Mouse (Mus musculus) hindbrain, embryonic 12.5 days (tissue): Measurements from ENCODE around the gene Cdhr1. TPM values are rescaled to one million over a fixed set of nuclear protein-coding genes. Genes with fewer than 3 reads are reported as not detected.
"Not testable (repeated sequence)": the region's sequence is repeated elsewhere in the genome, so short reads cannot be mapped to it uniquely, and the experiment has no call there.

ENCODE experiments used
- ATAC-seq: fragments of 200-750 bp; cut with Nextera tagmentation; 2 replicates; pipeline ENCODE4 v1.8.0; 2017; ENCODE audit warnings: moderate TSS enrichment; ENCODE audit not compliant: low FRiP score
- H3K27ac ChIP-seq: fragments of 300-500 bp; sonication (generic); 2 replicates; pipeline ENCODE4 v1.5.1; 2016; ENCODE audit warnings: mild to moderate bottlenecking
- H3K27me3 ChIP-seq: fragments of 300-500 bp; sonication (generic); 2 replicates; pipeline ENCODE4 v1.6.1; 2016; ENCODE audit warnings: mild to moderate bottlenecking
- H3K36me3 ChIP-seq: fragments of 300-500 bp; sonication (generic); 2 replicates; pipeline ENCODE4 v1.6.1; 2016; ENCODE audit warnings: mild to moderate bottlenecking
- H3K4me1 ChIP-seq: fragments of 300-500 bp; sonication (generic); 2 replicates; pipeline ENCODE4 v1.6.1; 2016
- H3K4me2 ChIP-seq: fragments of 300-500 bp; sonication (generic); replicated peaks from 2 replicates; pipeline ENCODE4 v1.6.1; 2016; ENCODE audit warnings: mild to moderate bottlenecking
- H3K4me3 ChIP-seq: fragments of 300-500 bp; sonication (generic); 2 replicates; pipeline ENCODE4 v1.5.1; 2016; ENCODE audit warnings: mild to moderate bottlenecking
- H3K9ac ChIP-seq: fragments of 300-500 bp; sonication (generic); 2 replicates; pipeline ENCODE4 v1.6.1; 2016; ENCODE audit warnings: mild to moderate bottlenecking, moderate library complexity
- H3K9me3 ChIP-seq: fragments of 300-500 bp; sonication (generic); replicated peaks from 2 replicates; pipeline ENCODE4 v1.6.1; 2016; ENCODE audit warnings: mild to moderate bottlenecking
- WGBS: fragments of 180-500 bp; shearing (Covaris S2); methylation state at CpG from one replicate; pipeline ENCODE4 v1.1.7; 2016; 5-methylcytosine and 5-hydroxymethylcytosine counted together
- polyA plus RNA-seq: library from polyadenylated mRNA; unstranded; fragments of >200 nt; fragmentation: Nextera tagmentation; extraction: Ambion mirVana; gene quantifications from 2 replicates; pipeline ENCODE4 v1.2.1, GENCODE M21; 2016

The Cdhr1 gene
- polyA plus RNA-seq: 1.8 and 2.4 TPM in 2 replicates

- Histone ChIP-seq H3K4me1 (peaks cover 9% of the 10 kb centered on the region), H3K27ac (no peak within 1 kb of the TSS), H3K27me3 (peaks cover 30% of the 10 kb centered on the region), H3K36me3 (no peaks in the 10 kb centered on the region), H3K9me3 (no peaks in the 10 kb centered on the region), H3K4me3 (peak within 1 kb of the TSS; percentile 38), H3K9ac (peak within 1 kb of the TSS; percentile 53), H3K4me2 (peak within 1 kb of the TSS; percentile 79)
- peak; percentile 80 for ATAC-seq
- 1% methylated on average over 30 of the region's 30 CpGs for WGBS
Observed at GRCm38 (mm10) chr14:37097956-37098530, at the start of gene Cdhr1. TSS of gene Cdhr1 (minus strand) at chr14:37098347.

- Histone ChIP-seq H3K4me2 (no peak overlapping the region), H3K36me3 (no peaks in the 10 kb centered on the region), H3K27ac (no peak overlapping the region), H3K4me3 (no peak overlapping the region), H3K9me3 (no peaks in the 10 kb centered on the region), H3K27me3 (no peaks in the 10 kb centered on the region), H3K4me1 (peaks cover 3% of the 10 kb centered on the region), H3K9ac (no peak overlapping the region)
- ATAC-seq: no peak
- 62% methylated on average over 8 of the region's 8 CpGs for WGBS
Observed at GRCm38 (mm10) chr14:37139051-37139710, 41.0 kb upstream of the Cdhr1 start.

GRCm38 (mm10) chr14:37137596-37137995 is 39.4 kb upstream of the Cdhr1 start:
- not testable (repeated sequence) for H3K27ac ChIP-seq, ATAC-seq, H3K9ac ChIP-seq, H3K27me3 ChIP-seq, H3K9me3 ChIP-seq, H3K4me1 ChIP-seq, H3K4me2 ChIP-seq, H3K36me3 ChIP-seq, H3K4me3 ChIP-seq
- WGBS: 86% methylated on average over 3 of the region's 3 CpGs

- Histone ChIP-seq H3K27me3 (no peaks in the 10 kb centered on the region), H3K9ac (no peak overlapping the region), H3K36me3 (peaks cover 12% of the 10 kb centered on the region; the same call in 1 of the 2 replicates), H3K4me3 (no peak overlapping the region), H3K4me1 (peaks cover 6% of the 10 kb centered on the region), H3K4me2 (peak overlapping the region; percentile 64; the same call in 1 of the 2 replicates), H3K9me3 (no peaks in the 10 kb centered on the region), H3K27ac (no peak overlapping the region)
- no peak for ATAC-seq
- 91% methylated on average over 4 of the region's 4 CpGs for WGBS
Observed at GRCm38 (mm10) chr14:37136110-37136509, 38.0 kb upstream of the Cdhr1 start.

GRCm38 (mm10) chr14:37135671-37136070 is 37.5 kb upstream of the Cdhr1 start:
- H3K36me3 ChIP-seq: peaks cover 15% of the 10 kb centered on the region; the same call in 1 of the 2 replicates
- H3K4me2 ChIP-seq: peak overlapping the region; percentile 64
- 0 out of 2 replicates have a peak overlapping the region, but pooled peaks have one; percentile 44 for H3K27ac ChIP-seq
- H3K9ac ChIP-seq: peak overlapping the region; percentile 32
- no peaks in the 10 kb centered on the region for H3K27me3 ChIP-seq
- H3K4me1 ChIP-seq: peaks cover 6% of the 10 kb centered on the region
- 2% methylated on average over 10 of the region's 10 CpGs for WGBS
- H3K4me3 ChIP-seq: peak overlapping the region; percentile 91
- no peaks in the 10 kb centered on the region for H3K9me3 ChIP-seq
- ATAC-seq: peak; percentile 73

- Histone ChIP-seq H3K27me3 (no peaks in the 10 kb centered on the region), H3K27ac (peak within 1 kb of the TSS; percentile 83), H3K9ac (peak within 1 kb of the TSS; percentile 87), H3K9me3 (no peaks in the 10 kb centered on the region), H3K36me3 (peaks cover 19% of the 10 kb centered on the region; the same call in 1 of the 2 replicates), H3K4me1 (peaks cover 6% of the 10 kb centered on the region), H3K4me3 (peak within 1 kb of the TSS; percentile 91), H3K4me2 (peak within 1 kb of the TSS; percentile 69)
- under 1% methylated on average over 38 of the region's 38 CpGs for WGBS
- peak; percentile 99 for ATAC-seq
Observed at GRCm38 (mm10) chr14:37135127-37135593, 37.0 kb upstream of the Cdhr1 start, which contains the start of gene Ghitm. TSS of gene Ghitm (minus strand) at chr14:37135272.

GRCm38 (mm10) chr14:37134304-37135126 is 36.4 kb upstream of the Cdhr1 start:
- Histone ChIP-seq H3K27ac (peak overlapping the region; percentile 83), H3K36me3 (peaks cover 20% of the 10 kb centered on the region; the same call in 1 of the 2 replicates), H3K4me3 (peak overlapping the region; percentile 91), H3K9me3 (no peaks in the 10 kb centered on the region), H3K4me1 (peaks cover 6% of the 10 kb centered on the region), H3K27me3 (no peaks in the 10 kb centered on the region), H3K9ac (peak overlapping the region; percentile 87), H3K4me2 (peak overlapping the region; percentile 69)
- WGBS: 3% methylated on average over 40 of the region's 40 CpGs
- ATAC-seq: peak; percentile 47; the same call in 1 of the 2 replicates

- no peaks in the 10 kb centered on the region for H3K9me3 ChIP-seq
- H3K27ac ChIP-seq: no peak overlapping the region
- H3K27me3 ChIP-seq: no peaks in the 10 kb centered on the region
- H3K4me3 ChIP-seq: no peak overlapping the region
- no peak overlapping the region for H3K9ac ChIP-seq
- H3K36me3 ChIP-seq: peaks cover 70% of the 10 kb centered on the region
- no peaks in the 10 kb centered on the region for H3K4me1 ChIP-seq
- ATAC-seq: no peak
- 53% methylated on average over 4 of the region's 4 CpGs for WGBS
- no peak overlapping the region for H3K4me2 ChIP-seq
Observed at GRCm38 (mm10) chr14:37127652-37128051, 29.5 kb upstream of the Cdhr1 start.

- Histone ChIP-seq H3K9me3 (no peaks in the 10 kb centered on the region), H3K4me1 (no peaks in the 10 kb centered on the region), H3K27ac (no peak overlapping the region), H3K4me3 (no peak overlapping the region), H3K36me3 (peaks cover 46% of the 10 kb centered on the region), H3K4me2 (no peak overlapping the region), H3K27me3 (no peaks in the 10 kb centered on the region), H3K9ac (no peak overlapping the region)
- WGBS: 94% methylated on average over 4 of the region's 4 CpGs
- no peak for ATAC-seq
Observed at GRCm38 (mm10) chr14:37119233-37119632, 21.1 kb upstream of the Cdhr1 start.

GRCm38 (mm10) chr14:37113922-37114321 is 15.8 kb upstream of the Cdhr1 start, which contains the start of gene 2610528A11Rik:
TSS of gene 2610528A11Rik (minus strand) at chr14:37114022.
- no peaks in the 10 kb centered on the region for H3K27me3 ChIP-seq
- H3K4me2 ChIP-seq: no peak within 1 kb of the TSS
- H3K36me3 ChIP-seq: peaks cover 4% of the 10 kb centered on the region; the same call in 1 of the 2 replicates
- H3K9me3 ChIP-seq: no peaks in the 10 kb centered on the region
- H3K4me3 ChIP-seq: no peak within 1 kb of the TSS
- 69% methylated on average over 3 of the region's 3 CpGs for whole genome bisulfite sequencing
- no peak for ATAC-seq
- H3K4me1 ChIP-seq: no peaks in the 10 kb centered on the region
- no peak within 1 kb of the TSS for H3K27ac ChIP-seq
- H3K9ac ChIP-seq: no peak within 1 kb of the TSS

GRCm38 (mm10) chr14:37112931-37113330 is 14.8 kb upstream of the Cdhr1 start:
- no peak overlapping the region for H3K9ac ChIP-seq
- ATAC-seq: no peak
- 92% methylated on average over 7 of the region's 7 CpGs for WGBS
- H3K4me1 ChIP-seq: no peaks in the 10 kb centered on the region
- no peaks in the 10 kb centered on the region for H3K9me3 ChIP-seq
- H3K27ac ChIP-seq: no peak overlapping the region
- H3K4me3 ChIP-seq: no peak overlapping the region
- H3K27me3 ChIP-seq: no peaks in the 10 kb centered on the region
- H3K36me3 ChIP-seq: no peaks in the 10 kb centered on the region
- H3K4me2 ChIP-seq: no peak overlapping the region

GRCm38 (mm10) chr14:37111371-37111770 is 13.2 kb upstream of the Cdhr1 start:
- Histone ChIP-seq H3K9ac (no peak overlapping the region), H3K4me3 (no peak overlapping the region), H3K27ac (no peak overlapping the region), H3K27me3 (no peaks in the 10 kb centered on the region), H3K4me1 (no peaks in the 10 kb centered on the region), H3K36me3 (no peaks in the 10 kb centered on the region), H3K9me3 (no peaks in the 10 kb centered on the region), H3K4me2 (no peak overlapping the region)
- no peak for ATAC-seq
